Mouse (Mus musculus): Measurements from ENCODE around the gene Slc4a8.

- TF ChIP-seq CTCF (IDR thresholded peaks at IDR 0.05; ENCODE audit: extremely low read depth, insufficient read depth, insufficient read length, insufficient replicate concordance) (no peak), POLR2A (IDR thresholded peaks at IDR 0.05; ENCODE audit: low read depth, low read length) (no peak)
These were observed 520 bp upstream of the Slc4a8 start for GRCm38 (mm10) chr15:100761036-100761418.
